Mouse (Mus musculus): ENCODE results near the gene Wdr34. TPM values are rescaled to one million over a fixed set of nuclear protein-coding genes. Genes with fewer than 3 reads are reported as not detected.

The Wdr34 gene
- polyA plus RNA-seq, 1 experiment from 2014 or later, result 29.8 TPM

DNA sequence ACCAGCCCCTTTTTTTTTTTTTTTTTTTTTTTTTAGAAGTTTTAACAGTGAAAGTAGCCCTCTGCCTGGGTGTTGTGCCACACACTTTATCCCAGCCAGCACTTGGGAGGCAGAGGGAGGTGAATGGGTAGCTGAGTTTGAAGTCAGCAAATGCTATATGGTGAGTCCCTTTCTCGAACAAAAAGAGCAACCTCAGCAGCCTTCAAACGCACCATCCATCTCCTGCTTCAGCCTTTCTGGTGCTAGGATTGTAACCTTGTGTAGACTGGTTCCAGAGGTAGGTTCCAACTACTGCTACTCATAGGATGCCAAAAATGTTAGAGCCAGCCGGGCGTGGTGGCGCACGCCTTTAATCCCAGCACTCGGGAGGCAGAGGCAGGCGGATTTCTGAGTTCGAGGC lies 27.8 kb upstream of the Wdr34 start:
- H3K9me3 ChIP-seq (replicated peaks; ENCODE audit: control insufficient read depth, low read length), result no peaks in the 10 kb centered on the region
- peaks cover 2% of the 10 kb centered on the region for H3K36me3 ChIP-seq (replicated peaks; ENCODE audit: control insufficient read depth, insufficient read depth, low read depth, low read length)
- WGBS, result 92% methylated on average over 8 of the region's 9 CpGs
- no peaks in the 10 kb centered on the region for H3K27me3 ChIP-seq (ENCODE audit: control insufficient read depth, insufficient read depth, low read length)
- no peak overlapping the region for H3K4me2 ChIP-seq (ENCODE audit: low read depth, low read length)
- H3K4me3 ChIP-seq (ENCODE audit: low read depth, low read length), result no peak overlapping the region
- DNase-seq (ENCODE audit: low spot score) (no peak), ATAC-seq (replicated peaks; ENCODE audit: insufficient number of reproducible peaks, low FRiP score, low TSS enrichment, low read depth) (no peak)
- H3K4me1 ChIP-seq (ENCODE audit: control insufficient read depth, insufficient read depth, low read length), result no peaks in the 10 kb centered on the region; the same call in 1 of the 2 replicates
- H3K27ac ChIP-seq (replicated peaks; ENCODE audit: low read depth, low read length), result no peak overlapping the region
- H3K9ac ChIP-seq (replicated peaks; ENCODE audit: low read length), result no peak overlapping the region

DNA sequence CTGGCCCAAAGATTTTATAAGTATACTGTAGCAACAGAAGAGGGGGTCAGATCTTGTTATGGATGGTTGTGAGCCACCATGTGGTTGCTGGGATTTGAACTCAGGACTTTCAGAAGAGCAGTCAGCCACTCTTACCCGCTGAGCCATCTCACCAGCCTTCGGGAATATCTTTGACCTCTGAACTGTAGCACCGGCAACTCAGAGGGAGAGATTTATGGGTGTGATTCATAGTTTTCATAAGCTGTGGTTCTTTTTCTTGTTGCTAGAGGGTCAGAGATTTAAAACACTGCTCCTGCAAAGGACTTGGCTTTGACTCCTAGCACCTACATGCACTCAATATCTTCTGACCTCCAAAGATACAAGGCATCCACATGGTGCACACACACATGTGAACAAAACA lies 26.9 kb upstream of the Wdr34 start:
- ATAC-seq (replicated peaks; ENCODE audit: insufficient number of reproducible peaks, low FRiP score, low TSS enrichment, low read depth), result no peak
- Histone ChIP-seq H3K9ac (replicated peaks; ENCODE audit: low read length) (no peak overlapping the region), H3K27me3 (ENCODE audit: control insufficient read depth, insufficient read depth, low read length) (no peaks in the 10 kb centered on the region), H3K4me1 (ENCODE audit: control insufficient read depth, insufficient read depth, low read length) (no peaks in the 10 kb centered on the region; the same call in 1 of the 2 replicates), H3K36me3 (replicated peaks; ENCODE audit: control insufficient read depth, insufficient read depth, low read depth, low read length) (peaks cover 3% of the 10 kb centered on the region), H3K4me2 (ENCODE audit: low read depth, low read length) (no peak overlapping the region), H3K4me3 (ENCODE audit: low read depth, low read length) (no peak overlapping the region), H3K9me3 (replicated peaks; ENCODE audit: control insufficient read depth, low read length) (no peaks in the 10 kb centered on the region), H3K27ac (replicated peaks; ENCODE audit: low read depth, low read length) (no peak overlapping the region)
- DNase-seq (ENCODE audit: low spot score), result no peak
- 87% methylated on average over 3 of the region's 3 CpGs for WGBS

DNA sequence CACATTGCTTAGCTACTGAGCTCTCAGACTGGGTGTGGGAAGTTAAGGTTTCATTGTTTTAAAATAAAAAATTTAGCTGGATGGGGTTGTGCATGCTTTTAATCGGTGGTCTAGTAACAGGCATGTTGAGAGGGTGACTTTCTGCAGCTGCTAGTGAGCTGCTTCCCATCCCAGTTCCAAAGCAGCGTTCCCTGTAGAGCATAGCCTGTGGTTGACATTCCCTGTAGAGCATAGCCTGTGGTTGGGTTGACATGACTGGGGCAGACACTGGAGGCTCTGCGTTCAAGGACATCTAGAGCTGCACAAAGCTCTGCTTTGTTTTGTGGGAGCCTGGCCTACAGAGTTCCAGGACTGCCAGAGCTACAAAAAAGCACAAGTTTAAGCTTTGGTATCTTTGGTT lies 24.6 kb upstream of the Wdr34 start:
- DNase-seq (ENCODE audit: low spot score) (no peak), ATAC-seq (replicated peaks; ENCODE audit: insufficient number of reproducible peaks, low FRiP score, low TSS enrichment, low read depth) (no peak)
- Histone ChIP-seq H3K36me3 (replicated peaks; ENCODE audit: control insufficient read depth, insufficient read depth, low read depth, low read length) (peaks cover 11% of the 10 kb centered on the region), H3K9ac (replicated peaks; ENCODE audit: low read length) (no peak overlapping the region), H3K9me3 (replicated peaks; ENCODE audit: control insufficient read depth, low read length) (no peaks in the 10 kb centered on the region), H3K4me3 (ENCODE audit: low read depth, low read length) (no peak overlapping the region), H3K27ac (replicated peaks; ENCODE audit: low read depth, low read length) (no peak overlapping the region), H3K4me2 (ENCODE audit: low read depth, low read length) (no peak overlapping the region), H3K4me1 (ENCODE audit: control insufficient read depth, insufficient read depth, low read length) (no peaks in the 10 kb centered on the region; the same call in 1 of the 2 replicates), H3K27me3 (ENCODE audit: control insufficient read depth, insufficient read depth, low read length) (no peaks in the 10 kb centered on the region)
- WGBS, result 77% methylated on average over 3 of the region's 3 CpGs

- no peak overlapping the region for H3K4me2 ChIP-seq (ENCODE audit: low read depth, low read length)
- H3K36me3 ChIP-seq (replicated peaks; ENCODE audit: control insufficient read depth, insufficient read depth, low read depth, low read length), result peaks cover 11% of the 10 kb centered on the region
- H3K27me3 ChIP-seq (ENCODE audit: control insufficient read depth, insufficient read depth, low read length), result no peaks in the 10 kb centered on the region
- no peak for DNase-seq (ENCODE audit: low spot score)
- H3K9ac ChIP-seq (replicated peaks; ENCODE audit: low read length), result no peak overlapping the region
- 75% methylated on average over 7 of the region's 7 CpGs for WGBS
- no peak overlapping the region for H3K27ac ChIP-seq (replicated peaks; ENCODE audit: low read depth, low read length)
- no peak overlapping the region for H3K4me3 ChIP-seq (ENCODE audit: low read depth, low read length)
- H3K4me1 ChIP-seq (ENCODE audit: control insufficient read depth, insufficient read depth, low read length), result no peaks in the 10 kb centered on the region
- H3K9me3 ChIP-seq (replicated peaks; ENCODE audit: control insufficient read depth, low read length), result no peaks in the 10 kb centered on the region
- no peak for ATAC-seq (replicated peaks; ENCODE audit: insufficient number of reproducible peaks, low FRiP score, low TSS enrichment, low read depth)
Measured at GRCm38 (mm10) chr2:30072875-30073274, 24.2 kb upstream of the Wdr34 start.

- H3K4me2 ChIP-seq (ENCODE audit: low read depth, low read length), result peak overlapping the region; percentile 60
- H3K4me1 ChIP-seq (ENCODE audit: control insufficient read depth, insufficient read depth, low read length), result no peaks in the 10 kb centered on the region; the same call in 1 of the 2 replicates
- H3K27ac ChIP-seq (replicated peaks; ENCODE audit: low read depth, low read length), result no peak overlapping the region
- H3K36me3 ChIP-seq (replicated peaks; ENCODE audit: control insufficient read depth, insufficient read depth, low read depth, low read length), result peaks cover 10% of the 10 kb centered on the region; the same call in 1 of the 2 replicates
- H3K4me3 ChIP-seq (ENCODE audit: low read depth, low read length), result peak overlapping the region; percentile 100
- peak overlapping the region; percentile 100 for H3K9ac ChIP-seq (replicated peaks; ENCODE audit: low read length)
- DNase-seq (ENCODE audit: low spot score) (no peak), ATAC-seq (replicated peaks; ENCODE audit: insufficient number of reproducible peaks, low FRiP score, low TSS enrichment, low read depth) (no peak)
- H3K9me3 ChIP-seq (replicated peaks; ENCODE audit: control insufficient read depth, low read length), result no peaks in the 10 kb centered on the region
- H3K27me3 ChIP-seq (ENCODE audit: control insufficient read depth, insufficient read depth, low read length), result no peaks in the 10 kb centered on the region
- 28% methylated on average over 7 of the region's 7 CpGs for WGBS
Measured at GRCm38 (mm10) chr2:30067962-30068361, 19.3 kb upstream of the Wdr34 start.

GRCm38 (mm10) chr2:30067031-30067888 lies 18.6 kb upstream of the Wdr34 start:
- Histone ChIP-seq H3K4me2 (ENCODE audit: low read depth, low read length) (peak overlapping the region; percentile 60), H3K4me3 (ENCODE audit: low read depth, low read length) (peak overlapping the region; percentile 100), H3K4me1 (ENCODE audit: control insufficient read depth, insufficient read depth, low read length) (no peaks in the 10 kb centered on the region; the same call in 1 of the 2 replicates), H3K27me3 (ENCODE audit: control insufficient read depth, insufficient read depth, low read length) (no peaks in the 10 kb centered on the region), H3K36me3 (replicated peaks; ENCODE audit: control insufficient read depth, insufficient read depth, low read depth, low read length) (peaks cover 9% of the 10 kb centered on the region; the same call in 1 of the 2 replicates), H3K9me3 (replicated peaks; ENCODE audit: control insufficient read depth, low read length) (no peaks in the 10 kb centered on the region), H3K9ac (replicated peaks; ENCODE audit: low read length) (peak overlapping the region; percentile 100), H3K27ac (replicated peaks; ENCODE audit: low read depth, low read length) (peak overlapping the region; percentile 99)
- WGBS, result under 1% methylated on average over 59 of the region's 69 CpGs
- DNase-seq (ENCODE audit: low spot score), result peak; percentile 64
- ATAC-seq (replicated peaks; ENCODE audit: insufficient number of reproducible peaks, low FRiP score, low TSS enrichment, low read depth), result peak; percentile 6

GRCm38 (mm10) chr2:30066046-30066901 lies 17.6 kb upstream of the Wdr34 start:
- Histone ChIP-seq H3K9me3 (replicated peaks; ENCODE audit: control insufficient read depth, low read length) (no peaks in the 10 kb centered on the region), H3K27me3 (ENCODE audit: control insufficient read depth, insufficient read depth, low read length) (no peaks in the 10 kb centered on the region), H3K9ac (replicated peaks; ENCODE audit: low read length) (peak overlapping the region; percentile 100), H3K4me3 (ENCODE audit: low read depth, low read length) (peak overlapping the region; percentile 100), H3K4me1 (ENCODE audit: control insufficient read depth, insufficient read depth, low read length) (no peaks in the 10 kb centered on the region; the same call in 1 of the 2 replicates), H3K27ac (replicated peaks; ENCODE audit: low read depth, low read length) (peak overlapping the region; percentile 99), H3K36me3 (replicated peaks; ENCODE audit: control insufficient read depth, insufficient read depth, low read depth, low read length) (peaks cover 9% of the 10 kb centered on the region; the same call in 1 of the 2 replicates), H3K4me2 (ENCODE audit: low read depth, low read length) (peak overlapping the region; percentile 54)
- ATAC-seq (replicated peaks; ENCODE audit: insufficient number of reproducible peaks, low FRiP score, low TSS enrichment, low read depth) (peak; percentile 91), DNase-seq (ENCODE audit: low spot score) (peak; percentile 96)
- WGBS, result 0% methylated on average over 37 of the region's 101 CpGs
